8 mouse cellular contexts compared by ENCODE assay signal in genomic region chr2:24934441-24934963, GRCm38 (mm10). TPM values are rescaled to one million over a fixed set of nuclear protein-coding genes. Genes with fewer than 3 reads are reported as not detected.
DNase-seq lines count a peak whose midpoint lies in the region; ATAC-seq and TF ChIP-seq lines count a peak whose summit lies in the region.

No protein-coding gene starts in this region.

- TF ChIP-seq CTCF in left cerebral cortex, adult 2 months (IDR thresholded peaks at IDR 0.05) = no peak

- peak overlapping the region; percentile 93 for H3K4me2 ChIP-seq in forebrain, embryonic 14.5 days (ENCODE audit: low read length)
- peak overlapping the region; percentile 90 for H3K4me2 ChIP-seq in kidney, embryonic 16.5 days (replicated peaks; ENCODE audit: low read depth, low read length)
- H3K4me2 ChIP-seq in midbrain, embryonic 12.5 days (replicated peaks) = peak overlapping the region; percentile 93

- peak overlapping the region; percentile 70 for H3K9ac ChIP-seq in forebrain, embryonic 14.5 days (ENCODE audit: low read length)
- H3K9ac ChIP-seq in kidney, embryonic 16.5 days (replicated peaks; ENCODE audit: low read length) = peak overlapping the region; percentile 79
- peak overlapping the region; percentile 65 for H3K9ac ChIP-seq in midbrain, embryonic 12.5 days (replicated peaks)

- no peaks in the 10 kb centered on the region for H3K36me3 ChIP-seq in forebrain, embryonic 14.5 days (ENCODE audit: control insufficient read depth, insufficient read depth, low read length)
- no peaks in the 10 kb centered on the region for H3K36me3 ChIP-seq in kidney, embryonic 16.5 days (ENCODE audit: insufficient read depth, low read length)
- H3K36me3 ChIP-seq in midbrain, embryonic 12.5 days = no peaks in the 10 kb centered on the region

- no peaks in the 10 kb centered on the region for H3K27me3 ChIP-seq in forebrain, embryonic 14.5 days (replicated peaks; ENCODE audit: control insufficient read depth, insufficient read depth, low read length)
- H3K27me3 ChIP-seq in kidney, embryonic 16.5 days (ENCODE audit: insufficient read depth, low read length) = no peaks in the 10 kb centered on the region
- H3K27me3 ChIP-seq in midbrain, embryonic 12.5 days = peaks cover 25% of the 10 kb centered on the region

- peak overlapping the region; percentile 78 for H3K27ac ChIP-seq in left cerebral cortex, adult 2 months
- H3K27ac ChIP-seq in brown adipose tissue, adult 24 weeks (replicated peaks; ENCODE audit: low read depth, low read length) = peak overlapping the region; percentile 35; the same call in 1 of the 2 replicates
- H3K27ac ChIP-seq in forebrain, embryonic 14.5 days (ENCODE audit: low read depth, low read length) = no peak overlapping the region
- H3K27ac ChIP-seq in kidney, embryonic 16.5 days (ENCODE audit: low read length) = peak overlapping the region; percentile 84
- H3K27ac ChIP-seq in midbrain, embryonic 12.5 days (replicated peaks) = no peak overlapping the region

- intact Hi-C loops in left cerebral cortex, adult 2 months (cut with DNase I) = no loop called here
- intact Hi-C loops in left cerebral cortex, postnatal 10 days (cut with DNase I) = no loop called here

- peak; percentile 56 for ATAC-seq in forebrain, embryonic 14.5 days
- peak; percentile 69 for ATAC-seq in kidney, embryonic 16.5 days (ENCODE audit: low FRiP score, low TSS enrichment)
- peak; percentile 67 for ATAC-seq in midbrain, embryonic 12.5 days (ENCODE audit: low FRiP score, low read depth)

- DNase-seq in left cerebral cortex, adult 2 months (ENCODE audit: extremely low spot score in 1 of 2, low spot score in 2 of 2) = no peak
- no peak for DNase-seq in left cerebral cortex, postnatal 10 days (ENCODE audit: extremely low spot score in 1 of 2, low spot score in 2 of 2)
- peak; percentile 13 for DNase-seq in forebrain, embryonic 14.5 days (ENCODE audit: low spot score)
- no peak for DNase-seq in left cerebral cortex, adult 11 months (ENCODE audit: low spot score)
- DNase-seq in adrenal gland, adult 2 months = no peak

- H3K4me1 ChIP-seq in brown adipose tissue, adult 24 weeks (ENCODE audit: control insufficient read depth, insufficient read depth, insufficient read length, low read length) = peaks cover 7% of the 10 kb centered on the region
- H3K4me1 ChIP-seq in forebrain, embryonic 14.5 days (ENCODE audit: control insufficient read depth, insufficient read depth, low read length) = peaks cover 8% of the 10 kb centered on the region
- peaks cover 12% of the 10 kb centered on the region for H3K4me1 ChIP-seq in kidney, embryonic 16.5 days (ENCODE audit: insufficient read depth, low read length)
- H3K4me1 ChIP-seq in midbrain, embryonic 12.5 days = peaks cover 14% of the 10 kb centered on the region

- H3K9me3 ChIP-seq in forebrain, embryonic 14.5 days (replicated peaks; ENCODE audit: control insufficient read depth, low read length) = no peaks in the 10 kb centered on the region
- H3K9me3 ChIP-seq in kidney, embryonic 16.5 days (ENCODE audit: low read length) = no peaks in the 10 kb centered on the region
- H3K9me3 ChIP-seq in midbrain, embryonic 12.5 days = no peaks in the 10 kb centered on the region

- peak overlapping the region; percentile 64 for H3K4me3 ChIP-seq in left cerebral cortex, adult 2 months
- H3K4me3 ChIP-seq in brown adipose tissue, adult 24 weeks (ENCODE audit: insufficient read depth, low read depth, low read length) = peak overlapping the region; percentile 86
- H3K4me3 ChIP-seq in forebrain, embryonic 14.5 days (ENCODE audit: low read depth, low read length) = peak overlapping the region; percentile 57
- peak overlapping the region; percentile 76 for H3K4me3 ChIP-seq in kidney, embryonic 16.5 days (ENCODE audit: low read length)
- H3K4me3 ChIP-seq in midbrain, embryonic 12.5 days = peak overlapping the region; percentile 57

- 5% methylated on average over 19 of the region's 19 CpGs for WGBS in forebrain, embryonic 14.5 days
- WGBS in kidney, embryonic 16.5 days = 4% methylated on average over 18 of the region's 19 CpGs
- 6% methylated on average over 19 of the region's 19 CpGs for WGBS in midbrain, embryonic 12.5 days

RNA-seq across cellular contexts. Expression of gene Arrdc1, which starts 0.6 kb away (rescaled TPM):
- total RNA-seq in left cerebral cortex, adult 2 months (2021) = 10 to 100 TPM; 17.1 to 18.2 TPM
- total RNA-seq in left cerebral cortex, postnatal 10 days (2021) = 10 to 100 TPM; 27.6 to 30.6 TPM
- 3.1 and 5.2 TPM in 2 replicates for polyA plus RNA-seq in brown adipose tissue, adult 24 weeks (2012; ENCODE audit: insufficient read depth, insufficient read length, missing spikeins)
- polyA plus RNA-seq in forebrain, embryonic 14.5 days (2014; fragmentation: Nextera tagmentation; extraction: Ambion mirVana) = 16.6 and 20.5 TPM in 2 replicates
- 63.3 and 63.5 TPM in 2 replicates for polyA plus RNA-seq in kidney, embryonic 16.5 days (2015; fragmentation: Nextera tagmentation; extraction: Ambion mirVana)
- 14.0 and 17.0 TPM in 2 replicates for polyA plus RNA-seq in midbrain, embryonic 12.5 days (2016; fragmentation: Nextera tagmentation; extraction: Ambion mirVana)
- total RNA-seq in adrenal gland, adult 2 months (2021) = 10 to 100 TPM; 12.8 to 15.9 TPM
- 49.2 and 50.6 TPM in 2 replicates for polyA plus RNA-seq in adrenal gland, adult 2 months (2012; rRNA removed)

RNA-seq across cellular contexts. Expression of gene Ehmt1, which starts 15.1 kb away (rescaled TPM):
- total RNA-seq in left cerebral cortex, adult 2 months (2021) = 10 to 100 TPM; 53.1 to 59.4 TPM
- total RNA-seq in left cerebral cortex, postnatal 10 days (2021) = 10 to 100 TPM; 59.4 to 76.6 TPM
- 12.2 and 15.2 TPM in 2 replicates for polyA plus RNA-seq in brown adipose tissue, adult 24 weeks (2012; ENCODE audit: insufficient read depth, insufficient read length, missing spikeins)
- 76.7 and 90.7 TPM in 2 replicates for polyA plus RNA-seq in forebrain, embryonic 14.5 days (2014; fragmentation: Nextera tagmentation; extraction: Ambion mirVana)
- 87.7 and 91.7 TPM in 2 replicates for polyA plus RNA-seq in kidney, embryonic 16.5 days (2015; fragmentation: Nextera tagmentation; extraction: Ambion mirVana)
- 136 and 141 TPM in 2 replicates for polyA plus RNA-seq in midbrain, embryonic 12.5 days (2016; fragmentation: Nextera tagmentation; extraction: Ambion mirVana)
- total RNA-seq in adrenal gland, adult 2 months (2021) = 10 to 100 TPM; 43.4 to 59.6 TPM
- polyA plus RNA-seq in adrenal gland, adult 2 months (2012; rRNA removed) = 30.0 and 33.5 TPM in 2 replicates

RNA-seq across cellular contexts. Expression of gene Zmynd19, which starts 15.1 kb away (rescaled TPM):
- 10 to 100 TPM; 36.8 to 37.9 TPM for total RNA-seq in left cerebral cortex, adult 2 months (2021)
- 10 to 100 TPM; 43.5 to 45.5 TPM for total RNA-seq in left cerebral cortex, postnatal 10 days (2021)
- polyA plus RNA-seq in brown adipose tissue, adult 24 weeks (2012; ENCODE audit: insufficient read depth, insufficient read length, missing spikeins) = 7.2 and 10.3 TPM in 2 replicates
- polyA plus RNA-seq in forebrain, embryonic 14.5 days (2014; fragmentation: Nextera tagmentation; extraction: Ambion mirVana) = 8.6 and 12.7 TPM in 2 replicates
- 4.2 and 7.9 TPM in 2 replicates for polyA plus RNA-seq in kidney, embryonic 16.5 days (2015; fragmentation: Nextera tagmentation; extraction: Ambion mirVana)
- polyA plus RNA-seq in midbrain, embryonic 12.5 days (2016; fragmentation: Nextera tagmentation; extraction: Ambion mirVana) = 19.8 and 24.7 TPM in 2 replicates
- total RNA-seq in adrenal gland, adult 2 months (2021) = 10 to 100 TPM; 21.8 to 30.2 TPM
- 3.1 and 3.9 TPM in 2 replicates for polyA plus RNA-seq in adrenal gland, adult 2 months (2012; rRNA removed)

RNA-seq across cellular contexts. Expression of gene Dph7, which starts 27.7 kb away (rescaled TPM):
- 10 to 100 TPM; 29.7 to 32.4 TPM for total RNA-seq in left cerebral cortex, adult 2 months (2021)
- total RNA-seq in left cerebral cortex, postnatal 10 days (2021) = 10 to 100 TPM; 35.0 to 35.1 TPM
- 4.9 and 6.0 TPM in 2 replicates for polyA plus RNA-seq in brown adipose tissue, adult 24 weeks (2012; ENCODE audit: insufficient read depth, insufficient read length, missing spikeins)
- polyA plus RNA-seq in forebrain, embryonic 14.5 days (2014; fragmentation: Nextera tagmentation; extraction: Ambion mirVana) = 38.0 and 44.3 TPM in 2 replicates
- 29.8 and 32.3 TPM in 2 replicates for polyA plus RNA-seq in kidney, embryonic 16.5 days (2015; fragmentation: Nextera tagmentation; extraction: Ambion mirVana)
- polyA plus RNA-seq in midbrain, embryonic 12.5 days (2016; fragmentation: Nextera tagmentation; extraction: Ambion mirVana) = 29.4 and 35.7 TPM in 2 replicates
- total RNA-seq in adrenal gland, adult 2 months (2021) = 10 to 100 TPM in 1 of 2 experiments, 1 to 10 TPM in 1; 6.2 to 16.7 TPM
- 8.5 and 9.7 TPM in 2 replicates for polyA plus RNA-seq in adrenal gland, adult 2 months (2012; rRNA removed)

RNA-seq across cellular contexts. Expression of gene Mrpl41, which starts 40.4 kb away (rescaled TPM):
- 10 to 100 TPM; 70.3 to 76.3 TPM for total RNA-seq in left cerebral cortex, adult 2 months (2021)
- 10 to 100 TPM; 83.8 to 84.2 TPM for total RNA-seq in left cerebral cortex, postnatal 10 days (2021)
- polyA plus RNA-seq in brown adipose tissue, adult 24 weeks (2012; ENCODE audit: insufficient read depth, insufficient read length, missing spikeins) = 115 and 150 TPM in 2 replicates
- 178 and 193 TPM in 2 replicates for polyA plus RNA-seq in forebrain, embryonic 14.5 days (2014; fragmentation: Nextera tagmentation; extraction: Ambion mirVana)
- 109 and 118 TPM in 2 replicates for polyA plus RNA-seq in kidney, embryonic 16.5 days (2015; fragmentation: Nextera tagmentation; extraction: Ambion mirVana)
- polyA plus RNA-seq in midbrain, embryonic 12.5 days (2016; fragmentation: Nextera tagmentation; extraction: Ambion mirVana) = 140 TPM in 2 replicates
- total RNA-seq in adrenal gland, adult 2 months (2021) = 100 to 1,000 TPM; 108 to 118 TPM
- polyA plus RNA-seq in adrenal gland, adult 2 months (2012; rRNA removed) = 34.9 and 39.4 TPM in 2 replicates

Comparison
In these comparisons a context has a peak if more than half of its experiments do, and no peak if none do; other contexts are left out.
1. H3K27ac ChIP-seq: peak in left cerebral cortex, adult 2 months (single experiment), brown adipose tissue, adult 24 weeks (single experiment) and kidney, embryonic 16.5 days (single experiment); none in forebrain, embryonic 14.5 days (single experiment) and midbrain, embryonic 12.5 days (single experiment).
2. Peak in every context shown above with its lines, with median percentiles within 50 percentile points of each other: H3K4me3 ChIP-seq, ATAC-seq, H3K4me2 ChIP-seq and H3K9ac ChIP-seq.